Mouse (Mus musculus): Measurements from ENCODE around the gene Gcn1l1. TPM values are rescaled to one million over a fixed set of nuclear protein-coding genes. Genes with fewer than 3 reads are reported as not detected.

Gcn1l1 gene
- polyA plus RNA-seq, 1 experiment: not detected

DNA sequence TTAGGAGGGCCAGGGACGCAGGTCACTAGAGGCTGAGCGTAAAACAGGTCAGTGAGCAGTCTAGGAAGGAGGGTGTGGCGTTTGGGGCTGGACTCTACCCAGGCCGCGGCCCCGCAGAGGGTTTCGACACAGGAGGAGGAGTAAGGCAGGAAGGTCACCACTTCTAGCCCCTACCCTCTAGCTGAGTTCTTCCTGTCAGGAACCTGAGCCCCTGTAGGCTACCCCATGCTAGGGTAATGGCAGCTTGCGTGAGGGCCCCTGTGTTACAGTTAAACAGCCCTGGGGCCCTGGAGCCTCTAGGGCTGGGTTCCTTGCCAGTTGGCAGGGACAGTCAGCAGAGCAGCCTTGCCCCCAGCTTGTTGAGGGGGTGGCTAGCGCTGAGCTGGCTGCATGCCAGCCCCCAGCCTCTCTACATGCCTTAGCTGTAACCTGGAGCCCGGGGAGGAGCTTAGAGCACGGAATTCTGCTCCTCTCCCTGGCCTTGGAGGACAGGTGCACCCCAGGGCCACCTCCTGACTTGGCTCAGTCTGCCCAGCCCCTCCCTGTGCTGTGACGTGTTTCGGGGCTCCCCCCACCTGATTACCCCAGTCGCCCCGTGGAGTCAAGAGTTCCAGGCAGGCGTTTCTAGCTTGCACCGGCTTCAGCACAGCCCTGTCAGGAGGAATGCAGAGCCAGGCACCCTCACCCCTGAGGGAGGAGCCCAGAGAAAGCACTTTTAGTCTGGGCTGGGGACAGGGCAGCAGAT is 21.4 kb upstream of the Gcn1l1 start:
- peaks cover 31% of the 10 kb centered on the region for H3K4me1 ChIP-seq (ENCODE audit: control insufficient read depth, insufficient read depth, low read length)
- TF ChIP-seq CTCF (IDR thresholded peaks at IDR 0.05; ENCODE audit: insufficient read depth, low read depth, low read length) (no peak), POLR2A (IDR thresholded peaks at IDR 0.05; ENCODE audit: insufficient read depth, low read depth, low read length) (no peak)
- 33% methylated on average over 17 of the region's 17 CpGs for WGBS
- H3K27ac ChIP-seq (ENCODE audit: insufficient read depth, low read depth, low read length): no peak overlapping the region
- no peak overlapping the region for H3K4me3 ChIP-seq (ENCODE audit: insufficient read depth, low read depth, low read length)

DNA sequence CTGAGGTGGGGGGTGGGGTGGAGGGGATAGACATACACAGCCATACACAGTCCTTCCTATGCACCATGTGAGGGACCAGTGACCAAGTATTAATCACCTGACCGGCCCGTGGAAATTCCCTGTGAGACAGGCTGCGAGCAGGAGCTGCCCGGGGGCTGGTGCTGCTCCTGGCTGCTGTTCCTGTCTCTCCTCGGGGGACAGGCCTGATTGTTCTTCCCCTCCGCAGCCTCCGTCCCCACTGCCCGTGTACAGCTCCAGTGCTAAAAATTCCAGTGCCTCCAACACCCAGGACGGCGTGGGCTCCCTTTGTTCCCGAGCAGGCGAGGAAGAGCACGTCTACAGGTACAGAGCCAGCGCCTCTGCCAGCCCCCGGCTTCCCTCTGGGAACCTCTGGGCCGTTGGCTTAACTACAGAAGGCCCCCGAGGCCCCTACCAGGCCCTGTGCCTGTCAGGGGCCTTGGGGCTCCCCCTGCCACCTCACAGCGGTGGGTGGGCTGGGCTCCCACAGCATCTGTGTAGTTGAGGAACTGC is 20.3 kb upstream of the Gcn1l1 start:
- TF ChIP-seq CTCF (IDR thresholded peaks at IDR 0.05; ENCODE audit: insufficient read depth, low read depth, low read length) (no peak), POLR2A (IDR thresholded peaks at IDR 0.05; ENCODE audit: insufficient read depth, low read depth, low read length) (no peak)
- Histone ChIP-seq H3K4me3 (ENCODE audit: insufficient read depth, low read depth, low read length) (no peak overlapping the region), H3K27ac (ENCODE audit: insufficient read depth, low read depth, low read length) (no peak overlapping the region), H3K4me1 (ENCODE audit: control insufficient read depth, insufficient read depth, low read length) (peaks cover 31% of the 10 kb centered on the region)
- WGBS: 77% methylated on average over 18 of the region's 18 CpGs

DNA sequence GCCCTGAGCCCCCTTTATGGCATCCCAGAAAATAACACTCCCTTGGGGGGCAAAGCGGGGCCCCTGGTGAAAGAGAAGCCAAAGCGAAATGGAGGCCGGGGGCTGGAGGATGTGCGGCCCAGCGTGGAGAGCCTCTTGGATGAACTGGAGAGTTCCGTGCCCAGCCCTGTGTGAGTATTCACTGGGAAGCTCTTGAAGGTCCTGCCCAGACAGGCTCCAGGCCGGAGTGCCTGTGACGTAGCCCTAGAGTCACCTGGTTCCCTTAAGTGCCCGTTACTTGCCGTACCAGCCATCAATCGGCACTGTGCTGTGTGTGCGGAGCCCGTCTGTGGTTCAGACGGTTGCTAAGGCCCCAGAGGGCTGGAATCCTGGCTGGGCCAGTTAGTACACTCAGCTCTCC is 19.4 kb upstream of the Gcn1l1 start:
- no peak overlapping the region for H3K27ac ChIP-seq (ENCODE audit: insufficient read depth, low read depth, low read length)
- no peak for TF ChIP-seq POLR2A (IDR thresholded peaks at IDR 0.05; ENCODE audit: insufficient read depth, low read depth, low read length)
- no peak for TF ChIP-seq CTCF (IDR thresholded peaks at IDR 0.05; ENCODE audit: insufficient read depth, low read depth, low read length)
- peaks cover 31% of the 10 kb centered on the region for H3K4me1 ChIP-seq (ENCODE audit: control insufficient read depth, insufficient read depth, low read length)
- 96% methylated on average over 14 of the region's 14 CpGs for WGBS
- no peak overlapping the region for H3K4me3 ChIP-seq (ENCODE audit: insufficient read depth, low read depth, low read length)

DNA sequence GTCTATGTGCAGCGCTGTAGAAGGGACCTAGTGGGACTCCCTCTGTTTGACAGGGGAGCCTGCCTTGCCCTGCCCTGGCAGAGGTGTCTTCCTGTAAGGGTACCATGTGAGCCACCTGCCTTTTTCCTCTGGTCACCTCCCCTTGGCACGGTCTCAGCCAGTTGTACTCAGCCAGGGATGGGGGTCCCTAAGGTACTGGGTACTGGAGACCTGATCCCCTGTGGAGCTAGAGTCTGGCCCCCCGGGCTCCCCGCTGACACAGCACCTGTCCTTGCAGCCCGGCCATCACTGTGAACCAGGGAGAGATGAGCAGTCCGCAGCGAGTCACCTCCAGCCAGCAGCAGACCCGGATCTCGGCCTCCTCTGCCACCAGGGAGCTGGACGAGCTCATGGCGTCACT is 18.5 kb upstream of the Gcn1l1 start:
- Histone ChIP-seq H3K27ac (ENCODE audit: insufficient read depth, low read depth, low read length) (no peak overlapping the region), H3K4me1 (ENCODE audit: control insufficient read depth, insufficient read depth, low read length) (peaks cover 31% of the 10 kb centered on the region), H3K4me3 (ENCODE audit: insufficient read depth, low read depth, low read length) (no peak overlapping the region)
- TF ChIP-seq CTCF (IDR thresholded peaks at IDR 0.05; ENCODE audit: insufficient read depth, low read depth, low read length): no peak
- TF ChIP-seq POLR2A (IDR thresholded peaks at IDR 0.05; ENCODE audit: insufficient read depth, low read depth, low read length): no peak
- 83% methylated on average over 11 of the region's 11 CpGs for WGBS

DNA sequence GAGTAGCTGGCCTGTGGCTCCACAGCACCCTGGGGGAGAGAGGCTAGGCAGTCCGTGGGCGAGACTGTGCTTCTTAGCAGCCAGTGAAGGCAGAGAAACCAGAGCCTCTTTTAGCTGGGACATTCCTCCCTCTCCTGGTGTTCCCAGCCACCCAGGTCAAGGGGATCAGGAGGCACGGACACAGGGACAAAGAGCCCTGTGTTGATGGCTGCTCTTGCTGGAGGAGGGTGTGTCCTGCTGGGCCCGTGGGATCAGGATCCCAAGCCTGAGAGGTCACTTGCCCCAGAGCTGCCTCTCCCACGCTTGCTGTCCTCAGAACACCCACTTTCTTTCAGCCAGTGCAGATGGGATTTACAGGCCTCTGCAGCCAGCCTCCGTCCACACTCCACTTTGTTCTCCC is 18.0 kb upstream of the Gcn1l1 start:
- peaks cover 31% of the 10 kb centered on the region for H3K4me1 ChIP-seq (ENCODE audit: control insufficient read depth, insufficient read depth, low read length)
- no peak for TF ChIP-seq POLR2A (IDR thresholded peaks at IDR 0.05; ENCODE audit: insufficient read depth, low read depth, low read length)
- no peak for TF ChIP-seq CTCF (IDR thresholded peaks at IDR 0.05; ENCODE audit: insufficient read depth, low read depth, low read length)
- 67% methylated on average over 6 of the region's 6 CpGs for WGBS
- no peak overlapping the region for H3K4me3 ChIP-seq (ENCODE audit: insufficient read depth, low read depth, low read length)
- no peak overlapping the region for H3K27ac ChIP-seq (ENCODE audit: insufficient read depth, low read depth, low read length)

DNA sequence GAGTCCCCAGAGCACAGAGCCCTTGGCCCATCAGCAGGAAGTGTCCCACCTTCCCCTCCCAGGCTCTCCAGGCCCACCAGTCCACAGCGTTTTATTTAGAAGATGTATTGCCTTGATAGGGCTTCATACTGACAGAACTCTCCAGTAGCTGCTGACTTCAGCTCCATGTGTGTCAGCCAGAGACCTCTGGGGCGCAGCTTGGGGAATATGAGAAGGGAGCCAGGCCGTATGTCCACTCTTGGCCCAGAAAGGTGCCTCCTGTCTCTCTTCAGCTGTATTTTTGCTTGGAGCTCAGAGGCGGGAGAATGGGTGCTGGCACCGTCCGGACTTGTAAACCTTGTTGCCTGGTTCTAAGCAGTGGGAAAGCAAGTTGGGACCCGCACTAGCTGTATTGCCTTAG is 17.6 kb upstream of the Gcn1l1 start:
- H3K4me1 ChIP-seq (ENCODE audit: control insufficient read depth, insufficient read depth, low read length): peaks cover 29% of the 10 kb centered on the region
- TF ChIP-seq CTCF (IDR thresholded peaks at IDR 0.05; ENCODE audit: insufficient read depth, low read depth, low read length) (no peak), POLR2A (IDR thresholded peaks at IDR 0.05; ENCODE audit: insufficient read depth, low read depth, low read length) (no peak)
- H3K27ac ChIP-seq (ENCODE audit: insufficient read depth, low read depth, low read length): no peak overlapping the region
- no peak overlapping the region for H3K4me3 ChIP-seq (ENCODE audit: insufficient read depth, low read depth, low read length)
- 89% methylated on average over 7 of the region's 7 CpGs for WGBS

DNA sequence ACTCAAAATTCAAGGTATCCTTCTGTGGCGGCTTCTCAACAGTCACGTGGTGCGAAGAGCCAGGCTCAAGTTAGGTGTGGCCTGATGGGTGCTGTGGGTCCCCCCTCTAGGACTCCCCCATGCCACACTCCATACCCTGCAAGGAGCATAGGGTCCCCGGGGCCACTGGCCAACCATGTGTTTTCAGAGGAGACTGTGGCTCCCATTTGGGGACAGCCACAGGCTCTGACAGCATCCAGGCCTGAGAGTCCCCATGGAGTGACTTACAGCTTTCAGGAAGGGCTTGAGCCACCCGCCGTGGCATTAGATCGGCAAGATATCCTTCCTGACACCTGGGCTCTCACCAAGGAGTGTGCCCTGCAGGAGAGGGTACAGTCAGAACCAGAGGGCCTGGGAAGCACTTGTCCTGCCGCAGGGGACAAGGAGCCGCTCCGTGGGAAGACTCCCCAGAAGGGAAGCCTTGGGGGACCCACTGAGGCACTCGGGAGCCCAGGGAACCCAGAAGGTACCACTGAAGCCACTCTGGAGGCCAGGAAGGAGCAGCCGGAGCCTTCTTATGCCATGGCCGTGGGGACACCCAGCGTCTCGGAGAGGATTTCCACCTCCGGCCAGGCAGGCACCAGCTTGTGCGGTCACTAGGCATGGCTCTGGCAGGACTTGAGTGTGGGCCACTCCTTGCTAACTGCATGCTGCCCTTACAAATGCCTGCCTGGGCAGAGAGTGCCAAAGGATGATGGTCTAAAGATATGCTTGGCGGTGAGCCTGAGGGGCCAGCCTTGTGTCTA is 16.4 kb upstream of the Gcn1l1 start:
- Histone ChIP-seq H3K4me1 (ENCODE audit: control insufficient read depth, insufficient read depth, low read length) (peaks cover 18% of the 10 kb centered on the region), H3K4me3 (ENCODE audit: insufficient read depth, low read depth, low read length) (no peak overlapping the region), H3K27ac (ENCODE audit: insufficient read depth, low read depth, low read length) (no peak overlapping the region)
- 91% methylated on average over 18 of the region's 18 CpGs for WGBS
- TF ChIP-seq POLR2A (IDR thresholded peaks at IDR 0.05; ENCODE audit: insufficient read depth, low read depth, low read length) (no peak), CTCF (IDR thresholded peaks at IDR 0.05; ENCODE audit: insufficient read depth, low read depth, low read length) (no peak)

DNA sequence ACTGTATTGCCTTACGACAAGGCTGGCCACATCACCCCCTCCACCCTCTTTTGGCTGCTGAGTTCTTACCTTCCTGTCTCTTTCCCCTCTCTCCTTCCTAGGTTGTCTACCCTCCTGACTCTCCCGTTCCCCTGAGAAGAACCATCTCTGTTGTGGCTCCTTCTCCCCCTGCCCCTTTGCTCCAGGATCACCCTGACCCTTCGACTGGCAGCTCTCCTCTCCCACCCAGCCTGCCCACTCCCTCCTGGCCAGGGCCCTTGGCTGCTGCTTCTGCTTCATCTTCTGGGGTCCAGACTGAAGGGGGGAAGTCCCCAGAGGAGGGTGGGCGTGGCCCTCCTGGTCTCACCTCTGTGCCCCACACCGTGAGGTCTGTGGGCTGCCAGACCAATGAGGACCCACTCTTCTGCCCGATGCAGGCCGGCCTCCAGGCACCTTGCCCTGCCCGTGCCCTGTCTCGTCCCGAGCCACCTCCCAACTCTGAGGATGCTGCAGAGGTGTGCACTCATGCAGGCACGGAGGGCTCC is 14.5 kb upstream of the Gcn1l1 start:
- Histone ChIP-seq H3K4me1 (ENCODE audit: control insufficient read depth, insufficient read depth, low read length) (peaks cover 5% of the 10 kb centered on the region; the same call in 1 of the 2 replicates), H3K27ac (ENCODE audit: insufficient read depth, low read depth, low read length) (no peak overlapping the region), H3K4me3 (ENCODE audit: insufficient read depth, low read depth, low read length) (no peak overlapping the region)
- 90% methylated on average over 11 of the region's 11 CpGs for WGBS
- TF ChIP-seq CTCF (IDR thresholded peaks at IDR 0.05; ENCODE audit: insufficient read depth, low read depth, low read length) (no peak), POLR2A (IDR thresholded peaks at IDR 0.05; ENCODE audit: insufficient read depth, low read depth, low read length) (no peak)

DNA sequence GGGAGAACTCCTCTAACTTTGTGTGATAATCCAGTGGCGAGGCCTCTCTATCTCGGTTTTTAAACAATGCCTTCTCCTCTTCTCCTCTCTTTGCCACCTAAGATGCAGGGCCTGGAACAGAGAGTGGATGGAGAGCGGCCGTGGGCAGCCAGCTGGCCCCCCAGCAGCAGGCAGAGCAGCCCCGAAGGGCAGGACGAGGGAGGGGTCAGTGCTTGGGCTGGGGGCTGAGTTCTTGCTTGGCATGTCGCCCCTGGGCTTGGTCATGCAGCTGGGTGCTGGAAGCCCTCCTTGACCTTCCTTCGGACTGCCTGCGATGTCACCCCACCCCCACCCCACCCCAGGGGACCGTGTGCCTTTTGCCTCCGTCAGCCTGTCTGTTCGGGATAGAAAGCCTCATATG is 13.7 kb upstream of the Gcn1l1 start:
- Histone ChIP-seq H3K27ac (ENCODE audit: insufficient read depth, low read depth, low read length) (no peak overlapping the region), H3K4me1 (ENCODE audit: control insufficient read depth, insufficient read depth, low read length) (peaks cover 5% of the 10 kb centered on the region; the same call in 1 of the 2 replicates), H3K4me3 (ENCODE audit: insufficient read depth, low read depth, low read length) (no peak overlapping the region)
- WGBS: 84% methylated on average over 12 of the region's 12 CpGs
- TF ChIP-seq POLR2A (IDR thresholded peaks at IDR 0.05; ENCODE audit: insufficient read depth, low read depth, low read length) (no peak), CTCF (IDR thresholded peaks at IDR 0.05; ENCODE audit: insufficient read depth, low read depth, low read length) (no peak)

All from olfactory bulb, adult 2 months (tissue).